Mouse (Mus musculus) megakaryocyte, embryonic 14.5 days (primary cell): ENCODE measurements around the gene Eln. TPM values are rescaled to one million over a fixed set of nuclear protein-coding genes. Genes with fewer than 3 reads are reported as not detected.

Experiments used
- H3K27me3 ChIP-seq: replicated peaks from 2 replicates; pipeline ENCODE3; 2012; ENCODE audit warnings: inconsistent platforms
- H3K36me3 ChIP-seq: replicated peaks from 2 replicates; pipeline ENCODE3; 2012; ENCODE audit warnings: low read length, inconsistent platforms, mixed read lengths
- H3K4me1 ChIP-seq: 2 replicates; pipeline ENCODE4 v1.6.1; 2012; ENCODE audit warnings: inconsistent platforms
- H3K4me3 ChIP-seq: replicated peaks from 2 replicates; pipeline ENCODE3; 2012; ENCODE audit warnings: moderate library complexity, mild to moderate bottlenecking, inconsistent platforms
- H3K9me3 ChIP-seq: 2 replicates; pipeline ENCODE4 v1.6.1; 2012; ENCODE audit warnings: inconsistent platforms
- FLI1 ChIP-seq: IDR thresholded peaks from 2 replicates; pipeline ENCODE4 v1.6.1; 2012; ENCODE audit warnings: low read length, inconsistent platforms, mixed read lengths
- GATA1 ChIP-seq: IDR thresholded peaks from 3 replicates; pipeline ENCODE4 v1.6.1; 2012; ENCODE audit warnings: mixed read lengths, low read length, inconsistent platforms, borderline replicate concordance
- polyA plus RNA-seq: library from polyadenylated mRNA; stranded (reverse); fragments of >175 nt; gene quantifications from 2 replicates; pipeline ENCODE4 v1.2.3, GENCODE M21; 2012; ENCODE audit warnings: low replicate concordance; ENCODE audit not compliant: insufficient read depth

Gene Eln
- polyA plus RNA-seq, 1 experiment, result 0.19 TPM

DNA sequence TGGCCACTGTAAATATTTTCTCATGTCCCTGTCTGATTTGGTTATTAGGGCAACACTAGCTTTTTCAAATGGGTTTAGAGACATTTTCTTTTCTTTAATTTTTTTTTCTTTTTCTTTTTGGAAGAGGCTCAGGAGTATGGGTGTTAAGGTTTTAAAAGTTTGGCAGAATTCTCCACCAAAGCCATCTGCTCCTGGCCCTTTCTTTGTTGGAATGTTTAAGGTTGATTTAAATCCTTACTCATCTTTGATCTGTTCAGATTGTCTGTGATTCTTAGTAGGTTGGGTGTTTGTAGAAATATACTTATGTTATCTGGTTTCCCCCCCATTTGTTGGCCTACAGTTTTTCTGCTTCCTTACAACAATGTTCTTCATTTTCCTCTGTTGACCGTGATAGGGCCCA lies 54.4 kb downstream of the Eln start:
- no peak overlapping the region for H3K4me3 ChIP-seq
- peaks cover 5% of the 10 kb centered on the region for H3K9me3 ChIP-seq
- TF ChIP-seq FLI1, result no peak
- no peak for TF ChIP-seq GATA1
- peaks cover 28% of the 10 kb centered on the region for H3K4me1 ChIP-seq
- peaks cover 7% of the 10 kb centered on the region for H3K27me3 ChIP-seq
- H3K36me3 ChIP-seq, result no peaks in the 10 kb centered on the region

DNA sequence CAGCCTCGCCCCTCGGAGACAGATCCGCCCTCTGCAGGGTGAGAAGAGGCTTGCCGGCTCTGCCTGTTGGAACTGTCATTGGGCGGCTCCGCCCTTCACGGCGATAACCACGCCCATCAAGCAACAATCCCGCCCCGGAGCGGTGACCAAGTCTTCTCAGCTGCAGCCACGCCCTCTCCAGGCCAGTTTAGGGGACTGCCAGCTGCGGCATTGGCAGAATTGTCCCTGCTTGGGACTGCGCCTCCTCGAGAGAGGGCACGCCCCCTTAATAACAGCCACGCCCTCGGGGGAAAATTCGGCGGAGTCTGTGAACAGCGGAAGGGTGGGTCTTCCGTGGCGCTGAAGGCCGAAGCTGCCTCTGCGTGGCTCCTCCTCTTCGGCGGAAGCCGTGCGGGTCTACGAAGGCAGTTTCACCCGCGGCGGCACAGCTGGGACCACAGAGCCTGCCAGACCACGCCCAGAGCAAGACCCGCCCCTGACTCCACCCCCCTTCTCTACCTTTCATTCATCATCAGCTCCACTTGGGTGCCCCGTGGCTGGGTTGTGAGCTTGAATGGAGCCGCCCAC lies 58.3 kb downstream of the Eln start:
- H3K4me1 ChIP-seq, result peaks cover 41% of the 10 kb centered on the region
- no peaks in the 10 kb centered on the region for H3K9me3 ChIP-seq
- TF ChIP-seq FLI1 (no peak), GATA1 (no peak)
- no peaks in the 10 kb centered on the region for H3K27me3 ChIP-seq
- H3K4me3 ChIP-seq, result peak overlapping the region; percentile 95
- peaks cover 27% of the 10 kb centered on the region for H3K36me3 ChIP-seq

DNA sequence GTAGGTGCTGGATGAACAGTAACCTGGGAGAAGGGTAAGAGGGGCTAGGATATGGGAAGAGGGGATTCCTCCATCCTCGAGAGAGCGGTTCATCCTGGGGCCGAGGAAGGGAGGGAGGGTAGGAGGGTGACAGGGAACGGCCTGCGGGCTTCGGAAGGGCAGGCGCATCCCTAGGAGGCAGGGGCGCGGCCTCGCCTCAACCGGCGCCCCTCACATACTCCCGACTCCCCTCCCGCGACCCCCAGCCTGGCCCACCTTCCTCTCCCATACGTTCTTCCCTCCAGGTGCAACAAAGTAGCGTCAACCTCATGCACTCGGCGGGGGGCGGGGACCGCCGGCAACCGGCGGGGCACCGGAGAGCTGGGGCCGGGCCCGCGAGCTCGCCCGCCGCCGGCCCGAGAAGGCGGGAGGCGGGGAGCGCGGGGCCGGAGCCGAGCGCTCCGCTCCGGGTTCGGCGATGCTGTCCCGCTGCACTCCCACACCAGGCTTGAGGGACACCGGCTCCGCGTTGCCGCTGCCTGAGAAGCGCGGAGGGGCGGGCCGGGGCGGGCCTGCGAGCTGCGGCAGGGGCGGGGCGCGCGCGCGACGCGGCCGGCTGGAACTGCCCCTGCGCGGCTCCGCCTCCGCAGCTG lies 58.9 kb downstream of the Eln start, which contains the start of gene Limk1:
Gene Limk1, minus strand, starts transcription at position 513 of the 632 bp plus-strand sequence.
- H3K4me1 ChIP-seq, result peaks cover 41% of the 10 kb centered on the region
- TF ChIP-seq GATA1, result no peak
- TF ChIP-seq FLI1, result no peak

DNA sequence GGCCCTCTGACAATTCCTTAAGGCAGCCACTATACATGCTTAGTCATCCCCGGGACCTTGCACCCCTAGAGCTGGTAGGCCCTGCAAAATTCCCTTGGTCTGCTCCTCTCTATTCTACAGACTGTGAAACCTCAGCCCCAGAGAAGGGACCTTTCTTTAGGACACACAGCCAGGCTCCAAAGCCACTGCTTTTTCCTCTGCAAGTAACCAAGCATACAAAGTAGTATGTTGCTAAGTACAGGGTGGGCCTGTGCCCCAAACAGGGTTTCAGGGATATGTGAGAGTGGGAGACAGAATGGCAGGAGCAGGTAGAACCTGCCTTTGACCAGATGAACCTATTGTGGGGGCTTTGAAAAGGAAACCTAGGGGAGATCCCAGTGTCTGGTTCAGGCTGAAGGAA lies 59.9 kb downstream of the Eln start:
- H3K4me3 ChIP-seq, result peak overlapping the region; percentile 95
- no peaks in the 10 kb centered on the region for H3K9me3 ChIP-seq
- no peaks in the 10 kb centered on the region for H3K27me3 ChIP-seq
- peaks cover 41% of the 10 kb centered on the region for H3K4me1 ChIP-seq
- TF ChIP-seq FLI1 (no peak), GATA1 (no peak)
- peaks cover 37% of the 10 kb centered on the region for H3K36me3 ChIP-seq

More for the DNA sequence above, 58.9 kb downstream of the Eln start, which contains the start of gene Limk1:
- peaks cover 31% of the 10 kb centered on the region for H3K36me3 ChIP-seq
- no peaks in the 10 kb centered on the region for H3K27me3 ChIP-seq
- peak within 1 kb of the TSS; percentile 95 for H3K4me3 ChIP-seq
- H3K9me3 ChIP-seq, result no peaks in the 10 kb centered on the region

DNA sequence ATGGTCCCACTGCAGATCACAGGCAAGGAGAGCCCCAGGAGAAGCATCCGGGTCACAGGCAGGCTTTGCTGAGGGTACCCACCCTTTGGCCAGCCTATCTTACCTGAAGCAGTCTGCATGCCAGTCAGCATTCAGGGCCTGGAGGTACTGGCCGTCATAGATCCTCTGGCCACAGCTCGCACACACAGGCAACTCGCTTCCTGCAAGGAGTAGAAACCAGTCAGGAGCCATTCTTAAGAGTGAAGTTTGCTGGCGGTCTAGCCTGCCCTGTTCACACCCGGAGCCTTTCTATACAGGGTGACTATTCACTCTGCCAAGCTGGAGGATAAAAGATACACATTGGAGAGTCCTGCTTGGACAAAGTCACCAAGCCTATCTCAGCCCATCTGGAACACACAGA lies 60.6 kb downstream of the Eln start:
- no peaks in the 10 kb centered on the region for H3K27me3 ChIP-seq
- H3K36me3 ChIP-seq, result peaks cover 39% of the 10 kb centered on the region
- H3K4me1 ChIP-seq, result peaks cover 41% of the 10 kb centered on the region
- H3K4me3 ChIP-seq, result no peak overlapping the region
- TF ChIP-seq FLI1 (no peak), GATA1 (no peak)
- no peaks in the 10 kb centered on the region for H3K9me3 ChIP-seq

DNA sequence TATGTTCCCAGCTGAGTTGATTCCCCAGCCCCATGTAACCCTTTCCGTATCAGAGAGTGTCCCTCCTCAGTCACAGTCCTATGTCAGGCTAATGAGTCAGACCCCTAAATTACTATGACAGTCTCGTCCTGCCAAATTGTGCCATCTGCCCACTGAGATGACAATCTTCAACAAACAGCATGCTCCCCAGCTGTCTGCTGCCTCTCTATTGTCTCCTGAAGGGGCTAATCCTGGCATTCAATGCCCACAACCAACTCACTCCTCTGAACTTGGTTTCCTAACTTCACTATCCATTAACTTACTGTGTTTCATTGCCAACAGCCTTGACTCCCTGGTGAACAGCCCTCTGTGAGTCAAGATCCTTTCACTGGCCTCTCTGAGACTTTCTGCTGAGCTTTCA lies 62.7 kb downstream of the Eln start:
- Histone ChIP-seq H3K4me3 (no peak overlapping the region), H3K27me3 (no peaks in the 10 kb centered on the region), H3K36me3 (peaks cover 46% of the 10 kb centered on the region), H3K9me3 (no peaks in the 10 kb centered on the region), H3K4me1 (peaks cover 52% of the 10 kb centered on the region)
- TF ChIP-seq GATA1 (no peak), FLI1 (no peak)

DNA sequence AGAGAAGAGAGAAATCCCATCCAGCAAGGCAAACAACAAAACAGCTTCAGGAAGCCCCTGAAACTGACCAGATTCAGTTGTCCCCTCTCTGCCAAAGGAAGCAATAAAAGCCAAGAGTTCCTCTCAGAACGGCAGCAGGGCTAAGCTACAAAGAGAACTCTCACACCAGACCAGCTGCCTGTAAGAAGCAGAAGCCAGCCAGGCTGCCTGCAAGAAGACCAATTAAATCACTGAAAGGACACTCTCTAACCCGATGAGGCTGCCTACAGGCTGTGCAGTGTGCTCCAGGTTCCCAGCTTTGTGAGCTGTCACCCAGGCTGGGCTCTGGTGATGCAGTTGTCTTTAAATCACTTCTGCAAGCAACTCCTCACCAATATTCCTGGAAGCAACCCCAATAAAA lies 63.3 kb downstream of the Eln start:
- Histone ChIP-seq H3K4me1 (peaks cover 54% of the 10 kb centered on the region), H3K4me3 (no peak overlapping the region), H3K27me3 (no peaks in the 10 kb centered on the region), H3K9me3 (no peaks in the 10 kb centered on the region), H3K36me3 (peaks cover 46% of the 10 kb centered on the region)
- TF ChIP-seq FLI1 (no peak), GATA1 (no peak)

DNA sequence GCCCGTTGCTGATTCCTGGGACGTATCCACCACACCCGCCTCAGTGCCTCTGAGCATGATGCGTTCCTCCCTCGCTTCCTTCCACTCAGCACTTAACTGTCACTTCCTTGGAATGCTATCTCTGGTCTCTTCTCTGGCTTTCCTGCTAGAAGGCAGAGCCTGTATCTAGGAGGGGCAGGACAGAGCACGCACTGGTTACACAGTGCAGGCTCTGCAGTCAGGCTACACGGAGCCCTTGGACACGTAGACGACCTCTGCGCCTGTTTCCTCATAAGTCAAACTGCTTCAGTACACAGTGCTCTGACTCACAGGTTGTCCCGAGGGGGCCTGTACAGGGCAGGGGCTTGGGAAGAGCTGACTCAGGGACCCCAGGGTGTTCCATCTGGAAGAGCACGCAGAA lies 66.9 kb downstream of the Eln start:
- Histone ChIP-seq H3K9me3 (no peaks in the 10 kb centered on the region), H3K27me3 (no peaks in the 10 kb centered on the region), H3K4me1 (peaks cover 69% of the 10 kb centered on the region), H3K4me3 (peak overlapping the region; percentile 60), H3K36me3 (peaks cover 35% of the 10 kb centered on the region)
- no peak for TF ChIP-seq GATA1
- TF ChIP-seq FLI1, result no peak

DNA sequence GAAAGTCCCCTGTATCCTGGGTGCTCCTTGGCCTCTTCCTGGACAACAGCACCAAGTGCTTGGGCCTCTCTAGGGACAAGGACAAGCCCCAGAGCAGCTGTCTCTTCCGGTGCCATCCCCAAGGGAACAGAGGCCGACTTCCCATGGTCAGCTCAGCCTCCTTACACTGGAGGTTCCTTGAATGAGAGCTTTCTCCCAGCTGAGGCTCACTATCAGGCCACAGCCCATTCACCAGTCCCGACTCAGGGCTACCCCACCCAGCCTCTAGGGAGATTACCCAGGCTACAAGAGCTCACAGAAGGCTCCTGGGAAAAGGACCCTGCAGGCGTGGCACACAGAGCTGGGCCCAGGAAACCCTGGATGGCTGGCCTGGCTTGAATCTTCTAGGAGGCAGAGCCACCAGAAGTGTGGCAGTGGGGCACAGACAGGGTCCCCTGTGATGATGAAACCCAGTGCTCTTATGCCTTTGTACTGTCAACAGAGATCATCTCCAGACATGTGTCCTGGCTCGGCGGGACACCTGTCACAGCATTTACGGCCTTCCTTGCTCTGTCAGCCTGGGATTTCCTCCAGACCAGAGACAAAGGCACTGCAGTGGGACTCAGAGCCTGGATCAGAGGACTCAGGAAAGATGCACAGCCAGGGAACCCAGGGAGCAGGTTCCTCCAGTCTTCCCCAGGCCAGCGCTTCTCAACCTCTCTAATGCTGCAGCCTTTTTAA lies 68.1 kb downstream of the Eln start:
- H3K27me3 ChIP-seq, result no peaks in the 10 kb centered on the region
- peaks cover 72% of the 10 kb centered on the region for H3K4me1 ChIP-seq
- H3K9me3 ChIP-seq, result no peaks in the 10 kb centered on the region
- H3K4me3 ChIP-seq, result peak overlapping the region; percentile 93
- H3K36me3 ChIP-seq, result peaks cover 32% of the 10 kb centered on the region
- TF ChIP-seq FLI1 (no peak), GATA1 (no peak)

DNA sequence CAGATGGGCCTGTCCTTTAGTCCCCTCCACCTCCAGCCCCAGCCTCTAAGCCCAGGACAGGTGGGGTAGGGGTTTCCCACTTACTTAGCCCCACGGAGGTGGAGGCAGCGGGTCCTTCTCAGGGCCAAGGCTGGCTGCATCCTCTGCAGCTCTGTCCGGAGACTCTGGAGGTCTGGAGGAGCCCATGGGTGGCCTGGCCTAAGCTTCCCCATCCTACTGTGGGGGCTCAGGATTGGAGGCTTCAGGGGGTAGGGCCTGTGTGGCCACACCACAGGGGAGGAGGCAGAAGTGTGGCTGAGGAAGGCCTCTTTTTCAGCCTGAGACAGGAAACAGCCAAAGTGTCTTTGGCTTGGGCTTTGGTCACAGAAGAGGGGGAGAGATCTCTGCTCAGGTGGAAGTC lies 69.1 kb downstream of the Eln start:
- peaks cover 72% of the 10 kb centered on the region for H3K4me1 ChIP-seq
- peaks cover 32% of the 10 kb centered on the region for H3K36me3 ChIP-seq
- H3K4me3 ChIP-seq, result peak overlapping the region; percentile 93
- TF ChIP-seq FLI1 (no peak), GATA1 (no peak)
- no peaks in the 10 kb centered on the region for H3K27me3 ChIP-seq
- H3K9me3 ChIP-seq, result no peaks in the 10 kb centered on the region
